Mouse (Mus musculus): ENCODE results near the gene Rbm45.

Gene Rbm45

DNA sequence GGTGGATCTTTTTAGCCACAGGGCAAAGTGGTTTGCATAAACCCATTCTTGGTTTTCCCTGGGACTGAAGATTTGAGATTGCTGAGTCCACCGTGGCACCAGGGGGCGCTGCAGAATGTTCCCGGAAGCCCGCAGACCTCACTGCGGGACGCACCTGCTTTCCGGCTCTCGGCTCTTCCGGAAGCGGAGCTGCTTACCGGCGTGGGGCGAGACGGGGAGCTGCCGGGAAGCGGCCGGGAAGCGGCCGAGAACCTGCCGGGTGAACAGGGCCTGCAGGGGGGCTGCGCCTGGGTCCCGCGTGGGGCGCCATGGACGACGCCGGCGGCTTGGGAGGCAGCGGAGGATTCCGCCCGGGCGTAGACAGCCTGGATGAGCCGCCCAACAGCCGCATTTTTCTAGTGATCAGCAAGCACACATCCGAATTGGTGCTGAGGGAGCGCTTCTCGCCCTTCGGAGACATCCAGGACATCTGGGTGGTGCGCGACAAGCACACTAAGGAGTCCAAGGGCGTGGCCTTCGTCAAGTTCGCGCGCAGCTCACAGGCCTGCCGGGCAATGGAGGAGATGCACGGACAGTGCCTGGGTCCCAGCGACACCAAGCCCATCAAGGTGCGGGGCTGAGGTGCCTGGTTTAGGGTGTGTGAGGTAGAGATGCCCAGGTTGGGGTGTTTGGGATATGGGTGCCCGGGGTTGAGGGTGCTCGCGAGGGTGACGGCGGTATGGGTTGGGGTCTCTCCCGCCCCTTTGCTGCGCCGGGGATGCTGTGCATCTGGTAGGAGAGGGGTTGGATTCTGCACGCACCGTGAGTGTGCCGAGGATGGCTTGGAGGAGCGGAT, at the start of gene Rbm45:
Gene Rbm45 (plus strand): TSS at position 164 of the 835 bp plus-strand sequence.
- H3K4me1 ChIP-seq (replicated peaks; ENCODE audit: low read depth, low read length), result peaks cover 14% of the 10 kb centered on the region
- no peaks in the 10 kb centered on the region for H3K27me3 ChIP-seq (ENCODE audit: insufficient read depth, low read length)
- TF ChIP-seq NANOG (IDR thresholded peaks at IDR 0.05; ENCODE audit: borderline replicate concordance, low read length) (no peak), CTCF (conservative IDR thresholded peaks at IDR 0.05; ENCODE audit: low read length) (peak; percentile 62), POU5F1 (IDR thresholded peaks at IDR 0.05; ENCODE audit: borderline replicate concordance, low read length) (no peak)
- H3K4me3 ChIP-seq (replicated peaks; ENCODE audit: low read length), result peak within 1 kb of the TSS; percentile 93
- H3K9me3 ChIP-seq (ENCODE audit: low read length), result no peaks in the 10 kb centered on the region
- peaks cover 37% of the 10 kb centered on the region for H3K36me3 ChIP-seq (ENCODE audit: insufficient read depth, low read length)

DNA sequence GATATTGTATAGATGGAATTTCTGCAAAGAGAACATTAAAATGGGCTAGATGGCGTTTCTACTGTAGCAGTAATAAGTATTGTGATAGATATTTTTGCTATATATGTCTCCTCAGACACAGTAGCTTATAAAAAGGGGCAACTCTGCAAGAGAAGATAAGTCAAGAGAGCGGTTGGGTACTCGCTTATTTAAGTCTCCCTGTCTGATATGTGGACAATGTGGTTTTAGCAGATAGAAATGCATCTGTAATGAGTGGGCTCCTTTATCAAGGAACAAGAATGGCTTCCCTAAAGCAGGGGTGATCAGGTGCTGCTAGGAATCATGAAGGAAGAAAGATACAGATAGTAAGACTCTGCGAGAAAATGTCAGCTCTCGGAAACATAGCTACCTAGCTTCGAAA, 49.4 kb upstream of the Rbm45 start:
- H3K9me3 ChIP-seq (ENCODE audit: low read length), result no peaks in the 10 kb centered on the region
- no peak overlapping the region for H3K4me3 ChIP-seq (replicated peaks; ENCODE audit: low read length)
- no peaks in the 10 kb centered on the region for H3K27me3 ChIP-seq (ENCODE audit: insufficient read depth, low read length)
- H3K4me1 ChIP-seq (replicated peaks; ENCODE audit: low read depth, low read length), result no peaks in the 10 kb centered on the region
- no peaks in the 10 kb centered on the region for H3K36me3 ChIP-seq (ENCODE audit: insufficient read depth, low read length)
- no peak for TF ChIP-seq POU5F1 (IDR thresholded peaks at IDR 0.05; ENCODE audit: borderline replicate concordance, low read length)

DNA sequence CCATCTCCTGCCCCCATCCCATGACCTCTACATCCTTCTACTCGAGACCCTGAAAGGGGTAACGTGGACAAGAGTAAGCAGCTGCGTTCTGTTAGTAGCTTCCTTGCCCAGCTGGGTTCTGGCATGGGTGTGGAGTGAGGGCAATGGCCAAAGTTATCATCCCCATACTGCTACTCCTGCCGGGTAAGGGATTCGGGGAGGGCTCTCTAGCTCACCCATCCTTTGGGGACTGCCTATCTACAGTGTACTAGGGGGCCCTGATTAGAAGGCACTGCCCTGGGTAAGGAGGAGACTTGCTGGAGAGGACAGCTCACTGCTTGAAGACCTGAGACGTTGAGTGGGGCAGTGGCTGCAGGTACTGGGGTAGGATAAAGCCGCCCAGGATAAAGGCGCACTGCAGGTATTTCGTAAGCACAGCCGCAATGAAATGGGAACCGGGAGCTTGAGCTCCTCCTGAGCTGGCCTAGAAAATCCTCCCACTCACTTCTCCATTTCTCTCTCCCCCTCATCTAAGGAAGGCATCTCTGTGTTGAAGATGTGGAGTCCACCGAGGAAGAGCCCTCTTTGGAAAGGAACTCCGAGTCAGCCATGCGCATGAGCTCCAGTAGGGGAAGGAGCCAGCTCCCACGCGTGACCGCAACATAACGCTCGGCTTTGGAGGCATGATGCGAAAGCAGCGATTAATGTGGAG, 46.5 kb upstream of the Rbm45 start:
- H3K27me3 ChIP-seq (ENCODE audit: insufficient read depth, low read length), result no peaks in the 10 kb centered on the region
- TF ChIP-seq CTCF (conservative IDR thresholded peaks at IDR 0.05; ENCODE audit: low read length) (no peak), POU5F1 (IDR thresholded peaks at IDR 0.05; ENCODE audit: borderline replicate concordance, low read length) (no peak), NANOG (IDR thresholded peaks at IDR 0.05; ENCODE audit: borderline replicate concordance, low read length) (no peak)

DNA sequence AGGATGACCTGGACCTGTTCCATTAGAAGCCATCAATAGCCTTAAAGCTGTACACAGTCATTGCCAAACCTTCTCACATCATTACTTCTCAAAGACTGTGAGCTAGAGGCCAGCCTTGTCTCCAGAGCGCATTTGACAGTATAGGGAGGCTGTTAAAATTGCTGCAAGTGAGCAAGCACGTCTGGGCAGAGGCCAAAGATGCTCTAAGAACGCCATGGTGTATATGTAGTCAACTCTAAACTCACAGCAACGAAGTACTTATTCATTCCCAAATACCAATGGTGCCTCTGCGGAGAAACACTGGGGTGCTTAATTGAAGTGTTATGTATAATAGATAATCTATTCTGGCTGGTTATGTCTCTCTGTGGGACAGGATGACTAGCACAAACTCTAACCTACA, 45.3 kb upstream of the Rbm45 start:
- TF ChIP-seq CTCF (conservative IDR thresholded peaks at IDR 0.05; ENCODE audit: low read length) (no peak), POU5F1 (IDR thresholded peaks at IDR 0.05; ENCODE audit: borderline replicate concordance, low read length) (no peak), NANOG (IDR thresholded peaks at IDR 0.05; ENCODE audit: borderline replicate concordance, low read length) (no peak)
- no peaks in the 10 kb centered on the region for H3K9me3 ChIP-seq (ENCODE audit: low read length)
- no peaks in the 10 kb centered on the region for H3K36me3 ChIP-seq (ENCODE audit: insufficient read depth, low read length)
- H3K4me3 ChIP-seq (replicated peaks; ENCODE audit: low read length), result no peak overlapping the region
- H3K4me1 ChIP-seq (replicated peaks; ENCODE audit: low read depth, low read length), result no peaks in the 10 kb centered on the region
- no peaks in the 10 kb centered on the region for H3K27me3 ChIP-seq (ENCODE audit: insufficient read depth, low read length)

More for the DNA sequence above, 46.5 kb upstream of the Rbm45 start:
- Histone ChIP-seq H3K4me1 (replicated peaks; ENCODE audit: low read depth, low read length) (no peaks in the 10 kb centered on the region), H3K36me3 (ENCODE audit: insufficient read depth, low read length) (no peaks in the 10 kb centered on the region), H3K9me3 (ENCODE audit: low read length) (no peaks in the 10 kb centered on the region), H3K4me3 (replicated peaks; ENCODE audit: low read length) (no peak overlapping the region)

DNA sequence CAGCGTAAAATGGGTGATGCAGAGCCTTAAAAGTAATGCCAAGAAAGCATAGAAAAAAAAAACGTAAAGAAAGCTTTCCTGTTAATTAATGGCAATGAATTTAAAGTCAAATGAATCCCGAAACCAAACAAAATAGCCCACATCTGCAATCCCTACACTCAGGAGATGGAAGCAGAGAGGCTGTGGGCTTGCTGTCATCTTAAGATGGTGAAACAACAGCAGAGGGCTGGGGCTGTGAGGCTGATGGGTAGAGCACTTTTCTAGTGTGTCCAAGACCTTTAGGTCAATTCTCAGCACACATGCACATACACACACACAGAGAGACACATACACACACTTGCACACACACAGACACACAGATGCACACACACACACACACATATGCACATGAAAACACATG, 43.6 kb upstream of the Rbm45 start:
- no peaks in the 10 kb centered on the region for H3K27me3 ChIP-seq (ENCODE audit: insufficient read depth, low read length)
- no peak overlapping the region for H3K4me3 ChIP-seq (replicated peaks; ENCODE audit: low read length)
- no peaks in the 10 kb centered on the region for H3K9me3 ChIP-seq (ENCODE audit: low read length)
- H3K36me3 ChIP-seq (ENCODE audit: insufficient read depth, low read length), result no peaks in the 10 kb centered on the region
- H3K4me1 ChIP-seq (replicated peaks; ENCODE audit: low read depth, low read length), result no peaks in the 10 kb centered on the region
- TF ChIP-seq NANOG (IDR thresholded peaks at IDR 0.05; ENCODE audit: borderline replicate concordance, low read length) (no peak), CTCF (conservative IDR thresholded peaks at IDR 0.05; ENCODE audit: low read length) (no peak), POU5F1 (IDR thresholded peaks at IDR 0.05; ENCODE audit: borderline replicate concordance, low read length) (no peak)

DNA sequence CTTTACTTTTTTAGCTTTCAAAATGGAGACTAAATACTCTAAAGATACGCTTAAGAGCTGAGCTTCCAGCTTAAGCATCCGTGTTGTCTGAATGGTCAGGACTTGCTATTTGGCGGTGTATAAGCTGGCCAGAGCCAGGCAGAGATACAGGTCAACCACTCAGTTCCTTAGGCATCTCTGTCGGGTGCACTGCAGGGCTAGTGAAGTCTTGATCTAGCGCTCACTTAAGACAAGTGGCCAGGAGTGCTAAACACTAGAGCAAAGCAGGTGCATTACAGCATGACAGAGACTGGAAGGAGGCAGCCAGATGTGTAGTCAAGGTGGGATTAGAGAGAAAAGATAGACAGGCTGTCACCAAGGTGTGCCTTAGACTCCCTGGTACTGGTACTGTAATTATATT, 39.7 kb upstream of the Rbm45 start:
- Histone ChIP-seq H3K36me3 (ENCODE audit: insufficient read depth, low read length) (no peaks in the 10 kb centered on the region), H3K4me1 (replicated peaks; ENCODE audit: low read depth, low read length) (peaks cover 19% of the 10 kb centered on the region), H3K9me3 (ENCODE audit: low read length) (no peaks in the 10 kb centered on the region), H3K27me3 (ENCODE audit: insufficient read depth, low read length) (no peaks in the 10 kb centered on the region), H3K4me3 (replicated peaks; ENCODE audit: low read length) (no peak overlapping the region)
- TF ChIP-seq POU5F1 (IDR thresholded peaks at IDR 0.05; ENCODE audit: borderline replicate concordance, low read length) (no peak), CTCF (conservative IDR thresholded peaks at IDR 0.05; ENCODE audit: low read length) (no peak), NANOG (IDR thresholded peaks at IDR 0.05; ENCODE audit: borderline replicate concordance, low read length) (no peak)

DNA sequence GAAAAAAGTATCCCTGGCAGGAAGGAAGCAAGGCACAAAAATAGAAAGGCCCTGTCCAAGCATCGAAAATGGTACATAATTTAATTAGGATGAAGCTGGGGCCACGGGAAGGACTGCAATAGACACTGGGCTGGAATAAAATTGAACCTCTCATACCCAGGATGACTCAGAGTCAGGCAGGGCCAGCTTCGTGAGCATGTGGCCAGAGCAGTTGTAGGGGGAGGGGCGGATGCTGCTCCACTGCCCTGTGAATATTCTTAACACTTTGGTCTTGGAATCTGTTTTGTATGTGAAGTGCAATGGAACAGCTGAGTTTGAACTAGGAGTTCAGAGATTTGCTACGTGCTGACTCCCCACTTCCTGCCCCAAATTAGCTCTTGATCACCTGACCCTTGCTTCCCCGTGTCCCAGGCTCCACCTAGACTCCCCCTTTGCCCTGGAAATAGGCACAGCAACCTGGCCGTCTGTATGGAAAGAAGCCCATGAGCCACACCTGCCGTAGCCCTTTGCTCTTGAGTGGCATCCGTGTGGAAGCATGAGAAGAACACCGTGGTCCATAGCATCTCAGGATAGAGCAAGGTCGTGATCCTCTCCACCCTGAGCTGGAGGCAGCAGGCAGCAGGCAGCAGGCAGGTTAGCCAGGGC, 37.5 kb upstream of the Rbm45 start:
- TF ChIP-seq NANOG (IDR thresholded peaks at IDR 0.05; ENCODE audit: borderline replicate concordance, low read length) (no peak), CTCF (conservative IDR thresholded peaks at IDR 0.05; ENCODE audit: low read length) (no peak), POU5F1 (IDR thresholded peaks at IDR 0.05; ENCODE audit: borderline replicate concordance, low read length) (no peak)
- Histone ChIP-seq H3K4me3 (replicated peaks; ENCODE audit: low read length) (no peak overlapping the region), H3K36me3 (ENCODE audit: insufficient read depth, low read length) (no peaks in the 10 kb centered on the region), H3K4me1 (replicated peaks; ENCODE audit: low read depth, low read length) (peaks cover 19% of the 10 kb centered on the region), H3K9me3 (ENCODE audit: low read length) (no peaks in the 10 kb centered on the region), H3K27me3 (ENCODE audit: insufficient read depth, low read length) (peaks cover 14% of the 10 kb centered on the region)

DNA sequence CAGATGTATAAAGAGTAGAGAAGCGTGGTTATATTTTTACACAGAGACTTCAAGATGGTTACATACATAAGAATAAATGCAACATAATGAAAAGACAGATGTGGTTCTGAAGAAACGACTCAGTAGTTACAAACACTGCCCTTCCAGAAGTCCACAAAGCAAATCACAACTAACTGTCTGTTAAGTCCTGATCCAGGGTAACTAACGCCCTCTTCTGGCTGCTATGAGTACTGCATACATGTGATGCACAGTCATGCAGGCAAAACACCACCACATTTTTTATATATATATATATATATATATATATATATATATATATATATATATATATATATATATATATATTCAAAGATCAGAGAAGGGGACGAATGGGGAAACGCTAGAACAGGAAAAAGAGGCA, 35.2 kb upstream of the Rbm45 start:
- Histone ChIP-seq H3K9me3 (ENCODE audit: low read length) (no peaks in the 10 kb centered on the region), H3K4me1 (replicated peaks; ENCODE audit: low read depth, low read length) (peaks cover 32% of the 10 kb centered on the region), H3K4me3 (replicated peaks; ENCODE audit: low read length) (no peak overlapping the region), H3K36me3 (ENCODE audit: insufficient read depth, low read length) (no peaks in the 10 kb centered on the region), H3K27me3 (ENCODE audit: insufficient read depth, low read length) (peaks cover 35% of the 10 kb centered on the region)
- no peak for TF ChIP-seq NANOG (IDR thresholded peaks at IDR 0.05; ENCODE audit: borderline replicate concordance, low read length)
- peak; percentile 26 for TF ChIP-seq CTCF (conservative IDR thresholded peaks at IDR 0.05; ENCODE audit: low read length)
